Mouse (Mus musculus) thymus, postnatal 36 days (tissue): ENCODE measurements at regions not wholly inside any gene's neighbourhood (a gene's known extent, or its start where the extent isn't known, plus 50 kb on each side); places are given as distances from the start of the nearest gene placed in this dataset.

Experiments
- DNase-seq, 2 experiments: peaks; one replicate each; pipeline ENCODE4 v3.0.0; 2022; ENCODE audit warnings: mixed read lengths in 2 of 2

DNA sequence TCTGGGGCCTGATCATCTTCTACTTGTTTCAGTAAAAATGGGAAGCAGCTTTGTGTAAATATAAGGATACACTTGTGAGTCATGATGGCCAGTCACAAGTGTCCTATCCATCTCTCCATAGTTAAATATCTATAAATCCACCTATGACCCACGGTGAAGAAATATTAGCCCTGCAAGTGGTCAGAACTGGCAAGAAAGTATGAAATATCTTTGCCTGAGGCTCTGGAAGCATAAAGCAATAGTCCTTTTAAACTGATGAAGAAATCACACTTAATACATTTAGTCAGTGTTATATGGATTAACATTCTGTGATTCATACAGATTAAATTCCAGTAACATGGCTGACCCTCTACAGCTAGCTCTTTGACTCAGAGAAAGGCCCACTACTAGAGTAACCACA is 134.8 kb upstream of the Klf6 start:
- DNase-seq: no peak

DNA sequence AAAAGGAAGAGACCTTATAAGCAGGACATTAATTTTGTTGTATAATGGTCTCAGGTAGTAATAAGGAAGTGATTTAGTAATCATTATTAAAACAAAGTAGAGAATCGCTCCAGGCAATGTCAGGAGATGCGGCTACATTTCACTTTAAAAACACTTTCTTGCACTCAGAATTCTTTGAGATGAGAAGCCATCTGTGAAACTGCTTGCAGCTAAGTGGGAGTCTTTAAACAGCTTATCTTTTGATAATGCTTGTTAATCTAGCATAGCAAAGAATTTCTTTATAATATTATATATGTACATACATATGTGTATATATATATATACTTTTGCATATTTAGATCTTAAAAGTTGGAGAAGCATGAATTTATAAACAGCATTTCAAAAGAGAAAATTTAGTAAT is 133.1 kb upstream of the Klf6 start:
- no peak for DNase-seq

DNA sequence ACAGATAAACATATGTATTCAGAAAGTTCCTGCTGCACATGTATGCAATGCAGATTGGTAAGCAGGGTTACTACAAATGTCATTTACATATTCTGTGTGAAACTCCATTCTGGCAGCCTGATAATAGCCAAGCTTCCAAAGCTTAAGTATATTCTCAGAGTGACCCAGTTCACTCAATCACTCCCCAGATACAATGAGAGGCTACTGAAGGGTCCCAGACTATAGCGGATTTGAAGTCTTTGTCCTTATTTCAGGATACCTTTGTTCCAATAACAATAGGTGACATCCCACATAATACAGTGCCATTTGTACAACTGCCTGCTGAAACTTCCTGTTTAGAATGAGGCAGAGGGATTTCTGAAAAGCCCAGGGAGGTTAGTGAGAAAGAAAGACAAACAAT is 132.5 kb upstream of the Klf6 start:
- no peak for DNase-seq

DNA sequence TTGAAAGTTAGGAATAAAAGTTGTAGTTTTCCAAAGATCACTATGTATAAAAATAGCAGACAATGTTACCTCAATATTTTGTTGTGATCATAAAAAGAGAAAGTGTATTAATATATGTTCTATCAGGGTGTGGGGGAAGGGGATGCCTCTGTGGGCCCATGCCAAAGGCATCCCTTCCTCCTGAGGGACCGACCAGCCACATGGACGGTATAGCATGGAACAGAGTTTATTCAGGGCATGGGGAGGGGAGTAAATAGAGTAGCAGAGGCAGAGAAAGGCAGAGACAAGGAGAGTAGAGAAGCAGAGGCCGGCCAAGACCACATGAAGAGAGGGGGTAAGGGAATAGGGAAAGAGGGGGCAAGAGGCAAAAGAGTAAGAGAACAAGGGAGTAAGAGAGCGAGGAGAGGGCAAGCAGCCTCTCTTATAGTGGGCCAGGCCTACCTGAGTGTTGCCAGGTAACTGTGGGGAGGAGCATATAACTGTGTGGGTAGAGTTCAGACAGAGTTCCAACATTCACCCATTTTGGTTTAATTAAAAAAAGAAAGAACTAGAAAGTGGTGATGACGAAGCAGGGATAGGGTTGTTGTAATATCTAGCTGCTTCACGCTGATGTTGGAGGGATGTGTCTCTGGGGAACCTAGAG is 131.7 kb upstream of the Klf6 start:
- no peak for DNase-seq

DNA sequence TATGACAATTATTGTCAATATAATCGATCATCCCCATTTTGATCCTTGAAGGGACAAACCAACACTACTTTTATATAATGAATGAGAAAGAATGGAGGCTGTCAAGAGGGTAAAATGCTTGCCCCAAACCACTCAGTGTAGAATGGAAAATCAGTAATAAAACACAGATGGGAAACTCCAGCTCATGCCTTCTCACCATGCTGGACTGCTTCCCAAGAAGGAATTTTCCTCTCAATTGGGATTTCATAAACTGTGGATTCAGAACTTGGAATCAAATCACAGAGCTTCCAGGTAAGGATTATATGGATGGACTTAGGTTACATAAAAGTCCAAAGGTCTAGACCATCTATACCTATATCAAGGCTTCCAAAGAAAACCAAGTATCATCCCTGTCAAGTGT is 129.1 kb upstream of the Klf6 start:
- no peak for DNase-seq

DNA sequence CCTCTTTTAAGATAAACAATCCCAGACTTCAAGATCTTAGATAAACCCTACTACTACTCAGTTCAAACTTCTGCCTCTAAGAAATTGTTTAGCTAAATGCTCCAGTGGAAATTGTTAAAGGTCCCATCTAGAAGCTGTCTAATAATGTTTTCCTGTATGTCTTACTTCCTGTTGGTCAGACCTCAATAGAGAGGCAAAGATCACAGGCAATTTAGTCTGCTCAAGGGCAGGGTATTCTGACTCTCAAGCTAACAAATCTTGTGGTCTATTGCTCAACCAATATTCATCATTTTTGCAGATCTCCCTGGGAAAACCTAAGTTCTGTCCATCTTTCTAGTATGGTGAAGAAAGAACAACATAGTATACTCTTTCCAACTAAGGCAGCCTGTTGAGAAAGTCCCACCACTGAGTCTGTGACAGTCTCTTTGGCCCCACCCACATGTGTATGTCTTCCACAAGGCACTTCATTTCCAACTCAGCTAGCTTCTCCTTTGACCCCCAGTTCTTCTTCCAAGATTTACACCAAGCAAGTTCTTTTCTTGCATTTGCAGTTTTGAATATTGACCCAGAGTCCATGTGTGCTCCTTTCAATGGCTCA is 126.2 kb upstream of the Klf6 start:
- no peak for DNase-seq

DNA sequence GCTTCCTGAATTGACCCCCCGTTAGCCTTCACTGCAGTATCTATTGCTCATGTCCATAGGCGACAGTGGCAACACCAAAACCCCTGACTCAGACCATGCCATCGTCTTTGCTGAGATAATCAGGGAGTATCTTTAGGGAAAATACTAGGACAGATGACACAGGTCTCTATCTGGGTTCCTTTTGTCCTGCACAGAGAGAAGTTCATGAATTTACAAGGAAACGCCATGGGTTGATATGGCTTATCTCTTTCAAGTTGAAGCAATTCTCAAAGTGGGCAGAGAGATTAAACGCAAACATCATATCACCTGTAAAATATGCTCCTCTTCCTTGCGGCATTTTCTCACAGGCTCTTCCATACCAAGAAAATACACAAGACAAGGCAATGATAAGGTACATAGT is 124.8 kb upstream of the Klf6 start:
- no peak for DNase-seq

DNA sequence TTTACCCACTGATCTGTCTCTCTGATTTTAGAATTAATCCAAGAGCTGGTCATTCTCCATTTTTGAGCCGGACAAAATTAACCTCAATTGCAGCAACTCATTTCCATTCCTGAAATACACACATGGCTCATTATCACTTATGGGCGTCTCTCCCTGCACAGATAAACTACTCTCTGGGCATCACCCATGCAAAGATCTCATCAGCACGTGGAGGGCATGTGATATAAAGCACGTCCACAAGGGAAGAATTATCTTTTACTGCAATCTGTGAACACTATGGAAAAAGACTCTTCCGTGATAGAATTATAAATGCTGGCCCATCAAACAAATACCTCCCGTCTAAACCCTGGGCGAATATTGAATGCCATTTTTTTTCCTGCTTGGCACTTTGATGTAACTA is 124.1 kb upstream of the Klf6 start:
- no peak for DNase-seq

DNA sequence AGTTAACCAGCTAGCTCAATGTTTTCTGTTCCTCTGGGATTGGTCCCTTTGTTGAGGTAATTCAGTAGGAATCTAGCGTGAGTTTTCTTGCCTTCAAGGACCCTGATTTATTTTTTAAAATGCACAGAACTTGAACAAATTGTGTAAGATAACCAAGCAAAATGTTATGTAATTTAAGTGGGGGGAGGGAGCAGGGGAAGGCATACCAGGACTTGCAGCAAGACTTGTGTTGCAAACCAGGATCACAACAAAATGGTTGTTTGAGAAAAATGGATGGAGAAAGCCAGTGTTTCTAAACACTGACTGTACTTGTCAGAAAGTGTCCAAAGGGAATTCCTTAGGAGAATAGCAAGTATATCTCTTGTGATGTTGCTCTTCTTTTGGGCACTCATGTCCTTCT is 120.5 kb upstream of the Klf6 start:
- DNase-seq: no peak

DNA sequence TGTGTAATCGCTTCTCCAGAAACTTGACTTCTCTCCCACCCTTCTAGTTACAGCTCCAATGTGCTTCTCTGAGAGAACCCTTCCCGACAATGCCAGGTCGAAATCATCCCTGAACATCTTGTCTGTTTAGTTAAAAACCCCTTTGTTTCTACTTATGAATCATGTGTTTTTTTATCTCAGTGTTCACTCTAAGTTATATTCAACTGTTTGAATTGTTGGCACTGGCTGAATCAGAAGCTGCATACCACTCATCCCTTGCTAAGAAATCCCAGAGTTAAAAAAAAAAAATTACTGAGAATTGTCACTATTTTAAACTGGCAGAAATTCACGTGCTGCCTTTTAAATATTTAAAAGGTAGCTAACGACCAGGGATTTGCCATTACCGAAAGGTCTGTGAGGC is 116.3 kb upstream of the Klf6 start:
- no peak for DNase-seq

DNA sequence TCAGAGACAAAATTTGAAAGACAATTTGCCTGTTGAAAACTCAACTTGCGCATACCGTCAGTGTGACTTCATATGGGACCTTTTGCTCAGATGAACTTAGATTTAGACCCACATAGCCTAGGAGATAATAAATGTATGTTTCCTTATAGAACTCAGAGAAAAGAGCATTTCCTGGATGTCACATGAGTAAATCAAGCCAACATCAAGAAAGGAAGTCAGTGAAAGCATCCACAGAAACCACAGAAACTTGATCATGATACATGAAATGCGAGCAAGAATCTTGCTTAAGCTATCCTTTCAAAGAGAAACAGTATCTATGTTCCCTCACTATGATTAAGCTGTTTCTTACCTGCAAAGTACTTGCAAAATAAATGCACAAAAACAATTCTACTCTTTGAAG is 104.1 kb upstream of the Klf6 start:
- no peak for DNase-seq

DNA sequence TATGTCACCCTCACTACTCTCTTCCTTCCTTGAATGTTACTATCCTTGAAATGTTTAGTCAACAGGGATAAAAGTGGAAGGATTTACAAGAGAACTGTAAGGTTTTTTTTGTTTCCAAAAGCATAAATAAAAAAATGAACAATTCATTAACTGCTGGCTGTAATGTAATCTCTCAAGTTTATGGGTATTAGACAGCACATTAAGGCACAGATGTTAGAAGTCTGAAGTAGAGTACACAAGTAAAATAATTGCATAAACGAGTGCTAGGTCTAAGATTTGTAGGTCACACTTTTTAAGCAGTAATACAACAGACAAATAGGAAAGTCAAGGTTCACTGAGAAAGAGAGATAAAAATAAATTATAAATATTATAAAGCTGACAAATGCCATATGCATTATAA is 103.3 kb upstream of the Klf6 start:
- DNase-seq: no peak

DNA sequence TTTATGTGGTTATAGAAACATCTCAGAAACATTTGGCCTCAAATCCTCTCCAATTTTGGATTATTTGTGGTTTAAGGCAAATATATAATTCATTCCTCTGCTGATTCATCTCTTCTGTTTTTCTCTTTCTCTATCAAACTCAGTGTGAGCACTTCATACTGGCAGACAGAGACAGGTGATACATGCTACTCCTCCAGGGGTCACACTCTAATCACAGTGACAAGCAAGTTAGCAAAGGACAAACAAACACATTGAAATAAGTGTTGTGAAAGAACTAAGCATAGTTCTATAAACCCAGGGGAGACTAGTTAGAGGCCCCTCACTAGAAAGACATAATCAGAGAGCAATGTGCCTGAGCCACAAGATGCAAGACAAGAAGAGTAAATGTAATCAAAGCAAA is 101.3 kb upstream of the Klf6 start:
- no peak for DNase-seq

DNA sequence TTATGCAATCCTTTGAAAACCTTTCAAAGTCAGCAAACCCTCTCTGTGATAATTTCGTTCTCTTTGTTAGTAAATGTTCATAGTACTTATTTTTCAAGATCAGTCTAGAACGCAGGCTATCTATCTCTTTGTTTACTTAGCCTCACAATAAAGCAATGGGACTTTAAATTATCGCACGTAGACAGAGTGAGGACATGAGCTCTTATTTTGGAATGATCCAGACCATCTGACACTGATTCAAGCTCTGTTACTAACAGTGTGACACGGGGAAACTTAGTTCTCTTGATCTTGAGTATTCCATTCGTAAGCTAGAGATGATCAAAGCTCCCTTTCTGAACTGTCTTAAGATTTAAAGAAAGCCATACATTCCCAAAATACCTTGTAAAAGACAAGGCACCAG is 94.9 kb upstream of the Klf6 start:
- DNase-seq: no peak

DNA sequence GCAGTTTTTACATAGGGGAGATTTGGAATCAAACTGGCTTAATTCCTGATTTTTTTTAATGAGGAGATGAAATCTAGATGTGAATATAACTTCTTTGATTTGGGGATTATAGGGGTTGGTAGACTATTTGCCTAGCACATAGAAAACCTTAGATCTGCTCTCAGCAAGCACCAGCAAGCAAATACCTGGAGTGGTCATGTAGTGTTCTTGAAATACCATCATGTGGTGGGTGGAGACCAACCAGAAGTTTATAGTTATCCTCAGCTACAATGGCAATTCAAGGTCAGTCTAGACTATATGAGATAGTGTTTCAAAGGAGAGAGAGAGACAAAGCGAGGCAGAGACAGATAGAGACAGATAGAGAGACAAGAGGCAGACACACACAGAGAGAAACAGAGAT is 94.1 kb upstream of the Klf6 start:
- no peak for DNase-seq

DNA sequence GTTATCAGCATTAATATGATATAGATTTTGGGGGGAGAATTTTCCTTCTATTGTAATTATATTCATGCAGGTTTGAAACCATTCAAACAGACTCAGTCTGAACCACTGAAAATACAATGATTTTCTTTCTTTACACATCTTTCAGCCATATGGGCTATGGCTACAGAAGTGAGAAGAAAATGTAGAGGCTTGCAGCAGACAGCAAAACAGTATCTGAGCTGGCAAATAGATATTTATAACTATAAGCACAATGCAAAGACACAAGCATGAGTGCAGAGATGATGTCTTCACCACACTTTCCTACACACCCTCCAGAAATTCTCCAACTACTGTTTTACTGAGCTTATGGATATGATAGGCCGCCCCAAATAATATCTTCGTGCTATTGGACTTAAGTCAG is 92.6 kb upstream of the Klf6 start:
- no peak for DNase-seq

DNA sequence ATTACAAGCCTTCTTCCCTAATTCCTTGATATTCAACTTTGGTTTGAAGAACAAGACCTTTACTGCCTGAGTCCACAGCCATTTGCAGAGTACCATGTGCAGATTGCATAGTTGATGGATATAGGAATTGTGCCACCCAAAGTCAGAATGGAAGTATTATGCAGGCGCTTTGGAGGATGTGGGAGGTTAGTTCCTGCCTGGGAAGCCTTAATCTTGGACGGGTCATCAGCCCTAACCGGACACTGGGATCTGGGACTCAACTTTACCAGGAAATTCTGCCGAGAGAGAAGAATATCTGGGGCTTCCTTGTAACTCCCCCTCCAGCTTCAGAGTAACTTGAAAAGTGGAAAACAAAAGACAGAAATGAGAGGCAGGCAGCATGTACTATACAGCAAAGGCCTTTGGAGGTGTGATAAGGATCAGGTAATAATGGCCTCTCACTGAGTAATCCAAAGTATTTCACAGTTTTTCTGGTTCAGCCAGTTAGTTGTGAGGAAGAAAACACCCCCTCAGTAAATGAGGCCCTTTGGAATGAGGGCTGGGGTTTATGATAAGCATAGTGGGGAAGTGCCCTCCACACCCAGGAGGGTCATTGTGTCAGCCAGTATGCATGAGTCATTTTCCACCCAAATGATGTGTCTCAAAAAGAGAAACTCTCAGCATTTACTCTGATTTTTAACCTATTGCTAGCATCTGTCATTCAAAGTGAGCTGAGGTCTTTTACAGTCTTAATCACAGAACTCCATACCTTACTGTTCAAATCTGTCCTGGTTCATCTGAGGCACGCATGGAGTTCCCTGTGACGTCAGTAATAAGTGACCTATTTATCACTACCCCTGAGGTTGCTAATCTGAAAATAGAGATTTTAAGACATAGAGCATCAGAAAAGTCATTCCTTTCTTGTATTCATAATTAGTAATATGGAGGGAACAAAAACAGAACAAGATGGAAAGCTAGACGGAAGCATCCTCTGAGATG is 91.7 kb upstream of the Klf6 start:
- DNase-seq: no peak

DNA sequence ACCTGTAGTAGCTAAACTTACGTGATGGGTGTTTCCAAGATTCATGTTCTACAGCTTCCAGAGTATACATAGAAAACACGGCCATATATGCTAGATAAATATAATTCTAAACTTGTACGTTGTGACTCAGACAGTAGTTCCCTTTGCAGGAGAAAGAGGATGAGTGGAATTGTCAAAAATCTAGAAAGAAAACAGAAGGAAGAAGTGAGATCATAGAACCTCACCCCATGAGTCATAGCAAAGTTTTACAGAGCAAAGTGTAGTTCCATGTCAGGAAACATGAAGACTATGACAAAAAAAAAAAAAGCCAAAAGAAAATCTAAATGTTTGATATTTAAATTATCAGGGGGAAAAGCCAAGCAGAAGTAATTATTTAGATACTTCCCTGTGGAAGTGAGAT is 87.5 kb upstream of the Klf6 start:
- DNase-seq: no peak

DNA sequence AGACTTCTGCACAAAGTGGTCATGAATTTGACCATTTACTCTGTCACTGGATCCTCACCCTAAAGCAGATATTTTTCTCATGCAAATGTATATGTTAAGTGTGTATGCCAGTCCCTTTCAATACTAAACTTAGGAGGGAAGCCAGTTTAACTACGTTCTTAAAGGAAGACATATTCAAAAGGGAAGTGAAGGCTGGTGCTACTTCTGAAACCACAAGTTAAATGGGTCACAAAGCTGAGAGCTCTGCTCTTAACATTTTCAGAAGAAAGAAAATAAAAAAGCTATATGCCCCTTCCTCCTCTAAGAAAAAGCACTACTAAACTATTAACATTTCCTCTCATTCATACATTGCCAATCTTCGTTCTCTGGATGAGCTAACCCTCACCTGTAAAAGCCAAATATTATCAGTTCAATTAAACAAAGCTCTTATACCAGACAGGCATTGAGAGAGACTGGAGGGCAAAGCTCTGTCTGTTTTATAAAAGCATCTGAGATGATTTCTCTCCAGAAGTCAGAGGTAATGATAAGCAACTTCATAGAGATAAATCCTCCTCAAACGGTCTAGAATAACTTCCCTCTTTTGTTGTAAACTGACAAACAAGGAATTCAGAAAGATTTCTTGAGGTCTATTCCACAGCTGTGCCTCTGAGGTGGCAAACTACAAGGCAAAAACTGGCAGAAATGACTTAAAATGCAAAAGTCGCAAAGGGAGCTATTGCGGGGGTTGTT is 82.7 kb upstream of the Klf6 start:
- DNase-seq: no peak

DNA sequence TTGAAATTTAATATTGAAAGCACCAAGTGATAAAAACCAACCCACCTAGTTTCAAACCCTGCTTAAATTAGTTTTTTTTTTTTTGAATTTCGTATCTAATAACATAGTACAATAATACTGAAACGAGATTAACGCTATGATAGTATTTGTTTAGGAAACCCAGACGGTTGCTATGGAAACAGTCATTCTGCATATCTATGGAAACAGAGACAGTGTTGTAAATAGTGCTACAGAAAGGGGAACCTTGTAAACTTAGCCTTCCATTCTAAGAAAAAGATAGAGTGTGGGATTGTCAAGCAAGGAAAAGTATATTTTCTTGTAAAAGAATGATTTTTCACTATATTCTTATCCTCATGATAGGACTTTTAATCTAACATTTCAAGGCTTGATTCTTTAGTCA is 81.9 kb upstream of the Klf6 start:
- DNase-seq: no peak

DNA sequence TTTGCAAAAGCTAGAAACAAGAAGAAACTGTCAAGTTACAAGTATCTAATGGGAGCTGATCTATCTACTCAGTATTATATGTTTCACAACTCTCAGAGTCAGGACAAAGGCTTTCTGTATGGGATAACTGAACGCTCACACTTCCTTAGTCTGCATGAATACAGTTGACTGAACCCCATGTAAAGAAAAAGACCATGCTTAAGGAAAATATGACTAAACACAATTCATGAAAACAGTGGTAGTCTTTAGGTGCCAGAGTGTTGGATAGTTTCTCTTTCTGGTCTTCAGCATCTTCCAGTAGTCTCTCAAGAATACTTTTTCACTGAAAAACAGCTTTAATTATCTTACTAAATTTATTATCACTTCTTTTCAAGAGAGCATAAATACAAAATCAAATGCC is 78.7 kb upstream of the Klf6 start:
- DNase-seq: no peak

DNA sequence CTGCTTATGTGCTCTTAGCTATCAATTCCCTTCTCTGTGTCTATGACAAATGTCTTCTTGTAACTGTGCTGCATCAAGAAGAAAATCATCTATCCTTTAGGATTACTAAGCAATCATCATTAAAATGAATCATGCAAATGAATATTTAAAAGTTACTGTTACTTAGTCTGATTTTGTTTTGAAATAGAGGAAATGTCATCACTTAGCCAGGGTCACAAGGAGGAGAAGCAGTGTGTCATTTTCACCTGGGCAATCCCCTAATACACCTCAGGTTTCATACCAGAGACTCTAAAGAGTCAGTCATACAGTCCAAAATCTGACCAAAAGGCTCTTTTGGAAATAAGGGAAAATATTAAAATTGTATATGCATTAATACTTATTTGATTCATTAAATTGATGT is 74.2 kb upstream of the Klf6 start:
- DNase-seq: no peak

DNA sequence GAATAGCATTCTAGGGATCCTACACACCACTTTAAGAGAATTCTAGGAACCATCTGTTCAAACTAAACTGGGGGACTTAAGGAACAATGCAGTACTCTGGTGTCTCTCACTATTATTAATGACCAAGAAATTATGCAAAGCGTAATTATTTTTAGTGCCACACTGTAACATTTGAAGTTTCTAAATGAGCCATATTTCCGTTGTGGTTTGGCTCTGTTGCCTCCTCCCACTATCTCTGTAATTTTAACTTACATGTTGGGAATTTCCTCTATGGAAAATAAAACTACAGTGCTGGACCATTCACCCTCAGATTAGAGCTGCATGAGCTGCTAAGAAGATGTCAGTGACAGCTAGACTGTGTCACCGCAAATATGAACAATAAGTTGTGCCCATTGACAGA is 72.0 kb upstream of the Klf6 start:
- no peak for DNase-seq

DNA sequence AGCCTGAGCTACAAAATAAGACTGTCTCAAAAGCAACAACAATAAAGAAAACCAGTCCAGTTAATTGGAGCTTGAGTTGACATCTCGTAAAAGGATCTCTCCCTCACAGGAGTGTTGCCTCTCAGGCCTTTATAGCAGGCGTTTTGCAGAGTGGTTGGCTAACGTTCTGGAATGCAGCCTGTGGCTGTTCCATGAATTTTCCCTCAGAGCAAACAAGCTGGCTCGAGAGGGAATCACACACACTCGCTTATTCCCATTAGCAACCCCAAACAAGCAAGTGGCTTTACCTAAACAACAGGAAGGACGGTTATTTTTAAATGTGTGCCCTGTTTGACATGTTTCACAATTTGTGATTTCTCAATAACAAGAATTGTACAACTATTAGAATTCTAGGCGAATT is 59.2 kb upstream of the Klf6 start:
- no peak for DNase-seq
